Mouse (Mus musculus) embryo, embryonic 11.5 days (tissue): ENCODE measurements around the gene Rundc1.
"Not testable (repeated sequence)": the region's sequence is repeated elsewhere in the genome, so short reads cannot be mapped to it uniquely, and the experiment has no call there.

Experiments
- DNase-seq: peaks from one replicate; pipeline ENCODE4 v3.0.0-alpha.2; 2012; ENCODE audit warnings: low read depth, low spot score

Gene Rundc1

GRCm38 (mm10) chr11:101424925-101425813 is at the start of gene Rundc1, which contains the start of gene Ptges3l:
Rundc1 (plus strand) TSS chr11:101425085.
Ptges3l (minus strand) TSS chr11:101425333.
- peak; percentile 91 for DNase-seq

GRCm38 (mm10) chr11:101378196-101378595 is 46.7 kb upstream of the Rundc1 start:
- not testable (repeated sequence) for DNase-seq

- no peak for DNase-seq
Measured at GRCm38 (mm10) chr11:101378926-101379325, 46.0 kb upstream of the Rundc1 start.

GRCm38 (mm10) chr11:101381817-101382216 is 43.1 kb upstream of the Rundc1 start:
- DNase-seq: no peak

- DNase-seq: peak; percentile 61
Measured at GRCm38 (mm10) chr11:101395110-101395509, 29.8 kb upstream of the Rundc1 start.

- DNase-seq: no peak
Measured at GRCm38 (mm10) chr11:101415306-101415705, 9.6 kb upstream of the Rundc1 start.

GRCm38 (mm10) chr11:101416433-101417100 is 8.3 kb upstream of the Rundc1 start:
- DNase-seq: no peak

GRCm38 (mm10) chr11:101417101-101417855 is 7.6 kb upstream of the Rundc1 start, which contains the start of gene Aarsd1:
Aarsd1 (minus strand) TSS chr11:101417615.
- DNase-seq: peak; percentile 76

GRCm38 (mm10) chr11:101418991-101419390 is 5.9 kb upstream of the Rundc1 start:
- no peak for DNase-seq

GRCm38 (mm10) chr11:101419610-101420009 is 5.3 kb upstream of the Rundc1 start:
- DNase-seq: no peak

- DNase-seq: no peak
Measured at GRCm38 (mm10) chr11:101420148-101420547, 4.7 kb upstream of the Rundc1 start.

GRCm38 (mm10) chr11:101424105-101424851 is 607 bp upstream of the Rundc1 start, which contains the start of gene Gm27029:
Gm27029 (minus strand) TSS chr11:101424796.
- DNase-seq: no peak

- no peak for DNase-seq
Measured at GRCm38 (mm10) chr11:101426165-101426564, 1.3 kb downstream of the Rundc1 start.

GRCm38 (mm10) chr11:101431327-101431726 is 6.4 kb downstream of the Rundc1 start:
- no peak for DNase-seq

- no peak for DNase-seq
Measured at GRCm38 (mm10) chr11:101433396-101433795, 8.5 kb downstream of the Rundc1 start.

- DNase-seq: no peak
Measured at GRCm38 (mm10) chr11:101435831-101436230, 10.9 kb downstream of the Rundc1 start.

GRCm38 (mm10) chr11:101436916-101437315 is 12.0 kb downstream of the Rundc1 start:
- DNase-seq: no peak

- DNase-seq: not testable (repeated sequence)
Measured at GRCm38 (mm10) chr11:101438006-101438405, 13.1 kb downstream of the Rundc1 start.

- not testable (repeated sequence) for DNase-seq
Measured at GRCm38 (mm10) chr11:101441450-101442126, 16.7 kb downstream of the Rundc1 start.

GRCm38 (mm10) chr11:101442127-101442693 is 17.3 kb downstream of the Rundc1 start, which contains the start of gene Rpl27:
Rpl27 (plus strand) TSS chr11:101442298.
- peak; percentile 98 for DNase-seq
